Mouse (Mus musculus) kidney, postnatal 14 days (tissue): Measurements from ENCODE around the gene Gm20878.
"Not testable (repeated sequence)": the region's sequence is repeated elsewhere in the genome, so short reads cannot be mapped to it uniquely, and the experiment has no call there.

ENCODE experiments used
- DNase-seq: peaks from one replicate; pipeline ENCODE4 v3.0.0; 2022; ENCODE audit warnings: mixed read lengths

Gene Gm20878

GRCm38 (mm10) chr4:41941272-41941671 lies at the start of gene Gm20878:
TSS of gene Gm20878 (plus strand) at chr4:41941572.
- not testable (repeated sequence) for DNase-seq

- not testable (repeated sequence) for DNase-seq
Observed at GRCm38 (mm10) chr4:41903310-41903709, 38.1 kb upstream of the Gm20878 start, which contains the start of gene Gm21541. TSS of gene Gm21541 (plus strand) at chr4:41903610.

GRCm38 (mm10) chr4:41965758-41966157 lies 24.4 kb downstream of the Gm20878 start, which contains the start of gene Fam205a4:
TSS of gene Fam205a4 (plus strand) at chr4:41966058.
- DNase-seq, result not testable (repeated sequence)
